Mouse (Mus musculus): ENCODE measurements around the gene Tmem201.

The Tmem201 gene

GRCm38 (mm10) chr4:149711955-149712354 is 25.9 kb downstream of the Tmem201 start:
- DNase-seq = no peak

- no peak for DNase-seq
Observed at GRCm38 (mm10) chr4:149711485-149711884, 26.4 kb downstream of the Tmem201 start.

GRCm38 (mm10) chr4:149710510-149710909 is 27.3 kb downstream of the Tmem201 start:
- peak; percentile 68 to 83 for DNase-seq

DNA sequence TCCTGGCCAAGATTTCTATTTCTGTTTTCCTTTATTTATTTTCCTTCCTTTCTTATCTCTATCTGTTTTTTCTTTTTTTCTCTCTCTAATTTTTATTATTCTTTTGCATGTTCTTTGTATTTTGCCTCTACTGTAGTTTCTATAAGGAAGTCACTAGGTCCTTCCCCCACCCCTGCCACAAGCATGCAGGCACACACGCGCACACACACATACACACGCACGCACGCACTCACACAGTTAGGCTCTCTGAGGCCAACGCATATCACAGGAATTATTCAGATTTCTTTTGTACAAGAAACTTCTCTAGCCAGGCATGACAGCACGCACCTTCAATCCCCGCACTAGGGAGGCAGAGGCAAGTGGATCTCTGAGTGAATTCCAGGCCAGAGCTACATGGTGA is 31.9 kb downstream of the Tmem201 start:
- no peak for DNase-seq

DNA sequence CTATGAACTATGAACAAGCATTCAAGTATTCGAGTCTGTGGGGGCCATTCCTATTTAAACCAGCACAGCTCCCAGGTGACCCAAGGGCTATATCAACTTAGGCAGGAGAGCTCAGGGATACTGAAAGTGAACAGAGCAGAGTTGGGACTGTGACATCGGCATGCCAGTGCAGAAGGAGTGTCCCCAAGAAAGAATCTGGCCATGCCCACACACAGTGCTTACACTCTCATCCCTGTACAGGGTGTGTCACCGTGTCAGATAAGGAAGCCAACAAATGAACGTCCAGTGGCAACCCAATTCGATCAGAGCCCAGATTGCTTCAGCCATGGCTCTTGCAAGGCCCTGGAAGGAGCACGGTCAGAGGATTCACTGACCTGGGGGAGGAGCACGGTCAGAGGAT is 32.5 kb downstream of the Tmem201 start:
- no peak for DNase-seq

GRCm38 (mm10) chr4:149702210-149702979 is 35.4 kb downstream of the Tmem201 start, which contains the start of gene Pik3cd:
Gene Pik3cd (minus strand): TSS chr4:149702571.
- peak; percentile 43 to 67 for DNase-seq

DNA sequence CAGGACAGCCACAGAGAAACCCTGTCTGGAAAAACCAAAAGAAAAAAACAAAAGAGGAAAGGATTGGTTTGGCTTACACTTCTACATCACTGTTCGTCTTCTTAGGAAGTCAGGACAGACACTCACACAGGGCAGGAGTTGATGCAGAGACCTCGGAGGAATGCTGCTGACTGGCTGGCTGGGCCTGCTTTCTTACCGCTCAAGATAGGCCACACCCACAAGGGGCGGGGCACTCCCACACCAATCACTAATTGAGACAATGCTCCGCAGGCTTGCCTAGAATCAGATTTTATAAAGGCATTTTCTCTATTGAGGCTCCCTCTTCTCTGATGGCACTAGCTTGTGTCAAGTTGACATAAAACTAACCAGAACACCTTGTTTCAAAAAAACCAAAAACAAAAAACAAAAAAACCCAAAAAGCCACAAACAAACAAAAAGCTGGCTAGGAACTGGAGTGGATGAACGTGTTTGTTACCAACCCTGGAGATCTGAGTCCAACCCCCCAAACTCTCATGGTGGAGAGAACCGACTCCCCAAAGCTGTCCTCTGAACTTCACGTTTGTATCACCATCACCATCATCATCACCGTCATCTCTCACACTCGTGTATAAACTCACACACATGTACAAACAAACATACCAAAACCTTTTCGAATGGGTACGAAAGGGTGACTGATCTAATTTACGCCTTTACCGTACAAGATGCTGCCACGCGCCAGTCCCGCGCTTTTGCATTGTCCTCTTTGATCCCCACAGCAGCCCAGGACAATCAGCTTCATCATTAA is 36.2 kb downstream of the Tmem201 start:
- DNase-seq = peak; percentile 53 to 74

GRCm38 (mm10) chr4:149699953-149700352 is 37.9 kb downstream of the Tmem201 start:
- DNase-seq = no peak

GRCm38 (mm10) chr4:149698197-149698821 is 39.5 kb downstream of the Tmem201 start:
- peak; percentile 55 to 75 for DNase-seq

- DNase-seq = peak in 1 of 2 experiments; percentile 66
Observed at GRCm38 (mm10) chr4:149697506-149698196, 40.2 kb downstream of the Tmem201 start.

- DNase-seq = peak in 1 of 2 experiments; percentile 39
Observed at GRCm38 (mm10) chr4:149696189-149696971, 41.5 kb downstream of the Tmem201 start.

DNA sequence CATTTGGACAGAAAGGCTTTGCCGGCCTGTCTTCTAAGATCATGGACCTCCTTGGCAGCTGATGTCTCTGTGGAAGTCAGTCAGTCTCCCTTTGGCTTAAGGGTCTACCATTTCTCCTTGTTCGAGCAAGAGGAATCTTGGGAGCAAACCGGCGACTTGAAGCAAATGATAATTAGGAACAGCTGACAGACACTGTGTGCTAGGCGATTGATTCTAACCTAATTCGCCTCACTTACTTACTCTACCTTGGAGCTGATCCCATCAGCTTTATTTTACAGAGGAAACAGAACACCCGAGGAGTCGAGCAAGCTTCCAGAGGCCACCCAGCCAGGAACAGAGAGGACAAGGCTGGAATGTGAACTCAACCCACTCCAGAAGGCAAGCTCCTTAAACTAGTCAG is 46.5 kb downstream of the Tmem201 start:
- no peak for DNase-seq

DNA sequence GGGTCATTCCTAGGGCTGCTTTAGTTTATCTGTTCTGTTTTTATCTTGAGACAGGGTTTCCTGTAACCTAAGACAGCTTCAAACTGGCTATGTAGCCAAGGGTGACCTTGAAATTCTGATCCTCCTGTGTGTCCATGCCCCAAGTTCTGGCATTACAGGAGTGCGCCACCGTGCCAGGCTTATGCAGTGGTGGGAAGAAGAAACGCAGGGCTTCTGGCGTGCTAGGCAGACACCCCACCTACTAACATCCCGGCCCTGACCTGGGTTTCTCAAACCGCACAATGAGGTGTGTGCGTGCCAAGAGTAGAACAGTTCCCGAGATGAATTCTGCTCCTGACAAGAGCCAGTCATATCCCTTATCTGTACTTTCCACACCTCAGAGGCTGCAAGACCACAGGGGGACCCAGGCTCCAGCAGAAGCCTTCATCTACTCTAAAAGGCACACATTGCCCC is 47.0 kb downstream of the Tmem201 start:
- DNase-seq = no peak

DNA sequence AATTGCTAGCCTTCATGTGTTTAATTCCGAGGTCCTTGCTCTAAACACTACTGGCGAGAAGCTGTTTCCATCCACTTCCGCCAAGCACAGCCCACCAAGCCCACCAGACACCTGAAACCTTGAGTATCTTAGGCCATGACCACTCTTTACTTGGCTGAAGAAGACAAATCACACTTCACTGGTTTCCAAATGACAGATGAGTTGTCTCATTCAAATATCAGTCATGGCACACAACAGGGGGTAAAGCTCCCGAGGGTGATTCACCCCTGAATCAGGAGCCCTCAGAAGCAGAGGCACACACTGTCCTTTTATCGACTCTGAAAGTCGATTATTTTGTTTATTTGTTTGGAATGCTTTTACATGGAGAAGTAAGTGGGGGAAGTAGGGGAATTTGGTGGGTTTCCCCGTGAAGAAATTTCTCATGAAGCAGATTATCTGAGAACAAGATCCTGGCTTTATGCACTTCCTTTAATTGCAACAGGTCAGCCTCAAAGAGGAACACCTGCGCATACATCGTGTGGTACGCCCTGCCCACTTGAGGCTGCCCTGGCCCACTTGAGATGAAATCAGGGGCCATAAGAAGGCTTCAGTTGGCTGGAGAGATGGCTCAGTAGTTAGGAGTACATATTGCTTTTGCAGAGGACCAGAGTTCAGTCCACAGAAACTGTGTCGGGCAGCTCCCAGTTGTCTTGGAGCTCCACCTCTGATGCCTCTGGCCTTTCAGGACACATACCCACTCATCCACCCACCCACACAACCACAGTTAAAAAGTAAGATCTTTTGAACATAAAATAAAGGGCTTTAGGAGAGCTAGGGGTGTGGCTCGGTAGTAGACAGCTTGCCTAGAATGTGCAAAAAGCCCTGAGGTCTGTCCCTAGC is 47.8 kb downstream of the Tmem201 start:
- no peak for DNase-seq

DNA sequence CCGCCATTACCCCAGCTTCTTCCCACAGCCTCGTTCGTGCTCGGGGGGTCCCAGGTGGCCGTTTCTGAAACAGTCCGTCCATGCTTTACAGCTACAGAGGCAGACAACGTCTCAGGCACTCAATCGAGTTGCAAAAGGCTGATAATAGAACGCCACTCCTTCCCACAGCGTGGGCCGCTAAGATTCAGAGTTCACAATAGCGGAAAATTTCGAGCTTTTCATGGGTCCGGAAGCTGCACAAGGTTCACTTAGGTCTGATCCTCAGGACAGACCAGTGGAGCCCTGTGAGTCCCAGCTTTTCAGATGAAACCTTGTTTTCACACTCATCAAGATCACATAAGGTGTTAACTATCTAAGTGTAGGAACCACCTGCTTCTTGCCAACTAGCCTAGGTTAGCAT is 49.0 kb downstream of the Tmem201 start:
- DNase-seq = no peak

DNA sequence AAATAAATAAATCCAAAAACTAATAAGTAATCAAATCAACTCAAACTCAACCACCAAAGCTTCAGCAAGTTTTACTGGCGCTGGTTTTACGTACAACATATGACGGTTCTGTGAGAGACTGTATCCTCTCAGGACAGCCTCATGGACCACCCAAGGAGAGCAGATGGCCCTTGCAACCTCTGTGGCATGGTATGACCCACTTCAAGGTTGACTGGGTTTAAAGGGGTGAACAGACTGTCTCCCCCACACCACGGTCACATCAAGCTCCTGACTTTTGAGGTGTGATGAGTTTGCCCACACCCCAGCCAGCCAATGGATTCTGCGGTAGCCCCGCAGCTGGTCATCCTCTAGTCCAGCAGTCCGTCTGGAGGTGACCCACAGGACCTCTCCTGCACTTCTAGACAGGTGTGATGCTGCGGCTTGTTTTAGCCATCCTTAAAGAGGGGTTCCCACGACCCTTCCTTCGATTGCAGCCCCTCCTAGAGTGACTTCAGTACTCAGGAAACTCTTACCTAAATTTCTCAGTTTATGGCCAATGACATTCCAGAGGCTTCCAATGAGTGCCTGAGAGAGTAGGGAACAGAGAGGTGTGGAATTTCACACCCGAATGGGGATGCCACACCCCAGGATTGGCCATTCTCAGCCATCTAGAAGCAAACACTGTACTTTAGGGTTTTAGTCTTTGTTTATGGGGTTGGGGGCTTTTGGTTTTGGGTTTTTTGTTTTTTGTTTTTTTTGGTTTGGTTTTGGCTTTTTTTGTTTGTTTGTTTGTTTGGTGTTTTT is 52.8 kb downstream of the Tmem201 start:
- no peak for DNase-seq

- no peak for DNase-seq
Observed at GRCm38 (mm10) chr4:149683875-149684274, 54.0 kb downstream of the Tmem201 start.

DNA sequence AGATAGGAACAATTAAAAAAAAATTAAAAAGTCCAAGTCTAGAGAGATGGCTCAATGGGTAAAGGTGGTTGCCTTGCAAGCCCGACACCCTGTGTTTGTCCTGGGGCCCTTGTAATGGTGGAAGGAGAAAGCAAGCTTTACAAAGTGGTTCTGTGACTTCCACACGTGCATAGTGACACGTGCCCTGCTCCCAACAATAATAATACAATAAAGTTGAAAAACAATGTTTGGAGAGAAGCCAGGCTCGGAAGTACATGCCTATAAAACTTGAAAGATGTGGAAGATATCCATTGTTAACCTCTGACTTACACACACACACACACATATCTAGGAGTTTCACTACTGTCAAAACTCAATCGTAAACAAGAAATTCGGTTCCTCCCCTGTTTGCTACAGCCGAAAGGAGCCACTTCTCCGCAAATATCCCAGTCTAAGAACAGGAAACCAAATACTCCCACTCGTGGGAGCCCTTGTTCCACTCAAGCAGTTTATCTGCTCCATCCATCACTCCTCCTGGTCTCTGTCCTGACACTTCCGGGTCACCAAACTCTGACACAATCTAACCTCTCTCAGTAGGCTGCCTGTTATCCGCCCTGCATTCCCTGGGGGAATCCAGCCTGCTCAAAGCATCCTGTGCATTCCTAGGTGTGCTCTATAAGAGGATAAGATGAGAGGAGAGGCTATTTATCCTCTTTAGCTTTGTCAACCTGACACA is 58.6 kb downstream of the Tmem201 start:
- DNase-seq = no peak

DNA sequence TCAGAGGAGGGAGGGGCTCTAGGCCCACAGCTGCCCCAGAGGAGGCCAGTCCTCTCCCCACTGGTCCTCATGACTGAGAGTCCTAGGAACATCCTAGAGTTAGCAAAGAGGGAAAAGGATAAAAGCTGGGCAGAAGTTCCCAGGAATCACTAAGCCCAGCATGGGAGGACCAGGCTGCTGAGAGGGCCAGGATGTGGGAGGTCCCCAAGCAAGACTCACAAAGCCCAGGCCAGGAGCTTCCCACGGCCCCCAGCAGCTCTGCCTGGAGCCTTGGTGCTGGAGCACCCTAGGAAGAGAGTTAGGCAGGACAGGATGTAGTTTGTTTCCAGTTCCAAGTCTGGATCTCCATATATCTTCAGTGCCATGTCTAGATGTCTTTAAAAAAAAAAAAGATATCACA is 59.8 kb downstream of the Tmem201 start:
- DNase-seq = no peak

All from thymus, adult 18-20 months (tissue).